Mouse (Mus musculus) thymus, postnatal 36 days (tissue): Measurements from ENCODE around the gene Spcs3.
"Not testable (repeated sequence)": the region's sequence is repeated elsewhere in the genome, so short reads cannot be mapped to it uniquely, and the experiment has no call there.

Source experiments
- DNase-seq, 2 experiments: peaks; one replicate each; pipeline ENCODE4 v3.0.0; 2022; ENCODE audit warnings: mixed read lengths in 2 of 2

Spcs3 gene

GRCm38 (mm10) chr8:54529382-54530296, at the start of gene Spcs3, which contains the start of gene Asb5:
Gene Spcs3 (minus strand): TSS chr8:54529998.
Gene Asb5 (plus strand): TSS chr8:54529580.
- peak; percentile 95 to 96 for DNase-seq

- DNase-seq, result no peak
These were observed 41.1 kb upstream of the Spcs3 start for GRCm38 (mm10) chr8:54570618-54571609.

DNA sequence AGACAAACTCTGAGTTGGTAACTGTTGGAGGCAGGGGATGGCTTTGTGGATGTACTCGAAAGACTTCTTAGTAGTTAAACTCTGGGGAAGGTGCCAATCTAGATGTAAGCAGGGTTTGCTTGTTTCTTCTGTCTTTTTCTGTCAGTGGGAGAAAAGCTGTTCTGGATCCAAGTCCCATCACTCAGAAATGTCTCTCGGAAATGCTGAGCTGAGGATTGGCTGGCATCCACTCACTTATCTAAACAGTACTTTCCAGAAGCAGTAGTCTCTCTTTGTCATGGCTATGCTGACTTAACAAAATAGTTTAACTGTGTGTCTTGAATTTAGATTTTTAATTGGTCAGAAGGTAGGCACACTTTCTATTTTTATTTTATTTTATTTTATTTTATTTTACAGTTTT, 37.4 kb upstream of the Spcs3 start:
- no peak for DNase-seq

DNA sequence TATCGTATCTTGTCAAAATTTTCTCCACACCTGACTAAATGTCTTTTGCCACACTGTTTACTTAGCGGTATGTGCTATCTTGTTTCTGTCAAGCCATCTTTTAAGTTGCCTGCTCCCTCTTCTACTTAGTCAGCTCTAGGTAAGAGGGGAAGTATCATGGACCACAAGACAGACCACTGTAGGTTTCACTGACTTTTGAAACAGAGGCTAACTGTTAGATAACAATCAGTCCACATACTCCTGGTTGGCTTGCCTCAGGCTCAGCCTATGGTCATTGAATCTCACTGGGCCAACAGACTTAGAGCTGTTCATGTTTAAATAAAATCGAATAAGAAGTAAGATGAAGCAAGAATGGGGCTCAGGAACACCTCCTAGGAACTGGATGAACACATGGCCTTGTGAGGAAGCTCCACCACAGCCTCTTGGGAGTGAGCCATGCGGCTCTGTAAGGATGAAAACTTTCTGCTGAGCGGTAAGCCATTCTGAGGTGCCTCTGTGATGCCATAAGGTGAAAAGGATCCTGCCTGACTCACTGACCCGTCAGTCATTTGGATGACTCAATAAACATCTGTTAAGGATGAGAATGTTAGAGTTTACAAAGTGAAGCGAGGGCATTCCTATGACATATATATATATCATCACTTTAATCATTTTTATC, 35.9 kb upstream of the Spcs3 start:
- DNase-seq, result no peak

DNA sequence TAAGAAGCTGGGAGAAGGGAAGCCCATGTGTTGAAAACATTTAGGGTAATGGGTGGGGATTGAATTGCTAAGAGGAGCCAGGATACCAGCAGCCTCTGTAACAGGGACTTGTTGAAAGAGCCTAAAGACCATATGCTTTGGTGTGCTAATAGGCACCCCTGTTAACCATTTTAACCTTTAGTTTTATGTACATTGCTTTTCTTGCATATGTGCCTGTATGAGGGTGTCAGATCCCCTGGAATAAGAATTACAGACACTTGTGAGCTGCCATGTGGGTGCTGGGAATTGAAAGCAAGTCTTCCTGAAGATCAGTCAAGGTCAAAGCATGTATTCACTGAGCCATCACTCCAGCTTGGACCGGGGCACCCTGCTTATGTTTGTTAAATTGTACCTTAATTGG, 35.4 kb upstream of the Spcs3 start:
- DNase-seq, result no peak

DNA sequence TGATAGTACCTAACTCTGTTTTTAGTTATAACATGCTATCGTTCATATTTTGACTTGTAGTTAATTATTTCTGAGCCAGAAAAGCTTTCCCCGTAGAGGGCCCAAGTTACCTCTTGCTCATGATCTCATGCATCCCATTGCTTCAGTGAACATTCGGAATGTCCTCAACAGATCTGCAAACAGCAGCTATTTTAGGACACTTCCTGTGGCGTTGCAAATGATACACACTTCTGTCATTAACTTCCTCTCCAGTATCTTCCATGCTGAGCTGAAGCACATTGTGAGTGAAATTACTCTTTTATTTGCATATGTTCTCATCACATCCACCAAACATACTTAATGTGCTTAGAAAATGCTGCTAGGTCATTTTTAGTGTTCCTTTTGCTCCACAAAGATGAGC, 32.3 kb upstream of the Spcs3 start:
- DNase-seq, result no peak

DNA sequence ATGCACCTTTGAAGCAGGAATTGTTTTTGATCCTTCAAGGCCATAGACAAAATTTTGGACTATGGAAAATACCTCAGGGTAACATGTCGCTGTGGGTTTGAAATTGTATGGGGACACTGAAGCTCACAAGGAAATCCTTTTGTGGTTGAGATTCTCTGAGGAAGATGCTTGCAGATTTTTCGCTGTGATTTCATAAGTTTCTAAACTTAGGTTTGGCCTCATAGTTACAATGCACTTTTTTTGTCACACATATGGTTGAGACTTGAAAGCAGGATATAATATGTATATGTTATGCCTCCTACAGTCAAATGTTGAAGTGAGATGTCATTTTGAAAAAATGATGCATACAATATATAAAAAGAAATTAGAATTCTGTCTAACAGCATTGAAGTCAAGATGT, 25.1 kb upstream of the Spcs3 start:
- no peak for DNase-seq

DNA sequence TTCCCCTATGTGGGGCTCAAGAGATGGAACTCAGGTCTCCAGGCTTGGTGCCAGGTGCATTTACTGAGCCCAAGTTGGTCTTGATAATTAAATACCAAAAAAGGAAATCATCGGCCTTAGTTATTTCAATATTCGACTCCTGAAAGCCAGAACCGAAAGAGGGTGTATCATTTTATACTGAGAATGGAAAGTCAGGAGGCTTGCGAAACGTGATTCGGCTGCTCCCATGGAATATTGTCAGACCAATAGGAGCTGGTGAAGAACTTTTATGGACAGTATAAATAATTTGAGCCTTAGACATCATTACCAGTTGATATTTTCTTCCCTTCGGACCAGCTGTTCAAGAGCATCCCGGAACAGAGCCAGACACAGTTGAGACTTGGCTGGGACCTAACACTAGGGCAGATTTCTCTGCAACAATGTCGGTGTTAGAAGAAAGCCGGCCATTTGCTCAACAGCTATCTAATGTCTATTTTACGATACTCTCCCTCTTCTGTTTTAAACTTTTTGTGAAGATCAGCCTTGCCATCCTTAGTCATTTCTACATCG, 20.3 kb upstream of the Spcs3 start:
- no peak for DNase-seq

DNA sequence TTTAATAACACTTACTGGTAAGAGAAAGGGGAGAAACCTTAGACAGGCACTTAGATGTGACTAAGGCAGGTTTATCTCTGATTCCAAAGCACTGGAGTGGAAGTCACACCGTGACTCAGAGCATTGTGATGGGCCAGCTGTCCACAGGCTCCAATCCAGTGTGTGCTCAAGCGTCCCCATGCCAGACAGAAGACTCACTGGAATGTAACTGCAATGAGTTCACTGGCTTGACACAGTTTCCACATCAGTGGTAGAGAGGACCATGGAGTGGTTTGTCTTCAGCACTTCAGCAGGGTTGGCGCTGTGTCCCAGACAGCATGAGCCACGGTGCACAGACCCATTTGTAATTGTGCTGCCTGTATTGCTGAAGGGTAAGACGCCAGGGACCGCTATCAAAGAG, 18.6 kb upstream of the Spcs3 start:
- DNase-seq, result no peak

- DNase-seq, result no peak
These were observed 11.5 kb upstream of the Spcs3 start for GRCm38 (mm10) chr8:54541331-54541730.

- no peak for DNase-seq
These were observed 7.5 kb upstream of the Spcs3 start for GRCm38 (mm10) chr8:54537285-54537684.

GRCm38 (mm10) chr8:54535172-54535571, 5.4 kb upstream of the Spcs3 start:
- no peak for DNase-seq

- no peak for DNase-seq
These were observed 1.2 kb downstream of the Spcs3 start for GRCm38 (mm10) chr8:54528571-54528970.

DNA sequence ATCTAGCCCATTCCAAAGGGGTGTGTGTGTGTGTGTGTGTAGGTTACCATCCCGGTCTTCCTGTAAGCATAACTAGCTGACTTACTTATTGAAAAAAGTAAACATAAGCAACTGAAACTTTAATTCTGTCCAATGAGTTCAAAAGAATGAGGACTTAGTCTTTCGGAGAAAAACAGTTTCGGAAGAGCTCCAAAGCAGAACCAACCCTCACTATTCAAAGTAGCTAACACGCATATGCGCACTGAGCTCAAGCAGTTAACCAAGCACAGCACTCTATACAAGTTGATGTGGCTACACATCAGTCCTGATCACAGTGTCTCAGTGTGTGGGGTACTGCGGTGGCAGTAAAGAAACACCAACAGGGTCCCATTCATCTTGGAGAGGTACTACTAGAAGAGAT, 3.1 kb downstream of the Spcs3 start:
- DNase-seq, result no peak

DNA sequence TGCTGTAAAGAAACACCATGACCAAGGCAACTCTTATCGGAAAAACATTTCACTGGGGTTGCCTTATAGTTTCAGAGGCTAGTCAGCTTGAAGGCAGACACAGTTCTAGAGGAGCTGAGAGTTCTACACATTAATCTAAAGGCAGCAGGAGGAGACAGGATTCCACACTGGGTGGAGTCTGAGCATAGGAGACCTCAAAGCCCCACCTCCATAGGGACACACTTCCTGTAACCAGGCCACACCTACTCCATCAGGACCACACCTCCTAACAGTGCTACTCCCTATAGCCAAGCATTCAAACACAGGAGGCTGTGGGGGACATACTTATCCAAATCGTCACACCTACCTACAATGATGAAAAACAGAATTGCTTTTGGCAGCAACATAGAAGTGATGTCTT, 4.2 kb downstream of the Spcs3 start:
- DNase-seq, result no peak

DNA sequence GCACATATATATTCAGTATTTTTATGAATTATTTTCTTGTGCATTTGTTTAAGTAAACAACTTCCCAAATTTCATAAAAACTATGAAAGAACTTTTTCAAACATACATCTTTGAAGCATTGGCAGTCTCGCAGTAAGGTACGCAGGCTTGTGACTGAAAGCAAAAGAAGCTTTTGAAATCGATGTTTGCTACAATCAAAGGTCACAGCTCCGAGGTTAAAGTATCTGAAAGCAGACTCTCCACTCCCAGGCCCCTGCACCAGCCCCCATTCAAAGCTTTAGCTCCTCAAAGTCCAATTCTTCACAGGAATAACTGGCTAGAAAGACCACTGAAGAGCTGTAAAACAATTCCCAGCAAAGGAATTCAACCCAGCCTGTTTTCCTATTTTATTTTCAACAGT, 9.3 kb downstream of the Spcs3 start:
- no peak for DNase-seq

GRCm38 (mm10) chr8:54518756-54519460, 10.9 kb downstream of the Spcs3 start:
- DNase-seq, result no peak

- DNase-seq, result not testable (repeated sequence)
These were observed 17.6 kb downstream of the Spcs3 start for GRCm38 (mm10) chr8:54512200-54512599.

GRCm38 (mm10) chr8:54511791-54512190, 18.0 kb downstream of the Spcs3 start:
- no peak for DNase-seq

GRCm38 (mm10) chr8:54509221-54509721, 20.5 kb downstream of the Spcs3 start:
- DNase-seq, result no peak

DNA sequence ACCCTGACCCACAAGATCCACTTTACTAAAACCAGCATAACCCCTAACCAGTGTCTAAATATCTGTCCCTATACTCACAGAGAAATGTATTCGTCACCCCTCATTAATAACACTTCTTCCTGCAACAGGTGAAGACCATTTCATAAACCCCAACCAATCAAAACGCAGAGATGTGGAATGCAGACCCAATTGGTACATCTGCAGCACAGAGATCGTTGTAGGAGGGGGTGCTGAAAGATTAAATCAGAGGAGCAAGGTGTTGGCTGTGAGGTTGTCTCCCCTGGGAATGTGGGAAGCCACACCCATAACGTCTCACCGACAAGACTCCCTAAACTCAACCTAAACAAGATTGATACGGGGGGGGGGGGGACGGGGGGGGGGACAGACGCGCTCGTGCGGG, 21.0 kb downstream of the Spcs3 start:
- DNase-seq, result no peak

DNA sequence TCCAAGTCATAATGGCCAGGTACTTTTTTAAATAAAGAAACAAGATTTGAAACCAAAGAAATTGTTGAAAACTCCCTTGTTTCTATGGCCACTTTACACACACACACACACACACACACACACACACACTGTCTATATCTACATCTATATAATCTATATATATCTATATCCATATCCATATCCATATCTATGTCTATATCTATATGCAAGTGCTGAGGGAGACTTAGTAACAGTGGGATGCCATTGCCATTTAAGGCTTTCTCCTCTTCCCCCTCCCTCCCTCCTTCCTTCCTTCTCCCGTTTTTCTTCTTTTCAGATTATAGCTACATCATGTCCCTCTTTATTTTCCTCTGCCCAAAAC, 21.7 kb downstream of the Spcs3 start:
- DNase-seq, result no peak
